Mouse (Mus musculus) liver, adult (tissue): Measurements from ENCODE around the gene Prss40.

Experiments
- GATA4 ChIP-seq: IDR thresholded peaks from 2 replicates; pipeline ENCODE4 v1.6.1; 2014; ENCODE audit warnings: mild to moderate bottlenecking, low read length; ENCODE audit not compliant: insufficient replicate concordance

Gene Prss40

DNA sequence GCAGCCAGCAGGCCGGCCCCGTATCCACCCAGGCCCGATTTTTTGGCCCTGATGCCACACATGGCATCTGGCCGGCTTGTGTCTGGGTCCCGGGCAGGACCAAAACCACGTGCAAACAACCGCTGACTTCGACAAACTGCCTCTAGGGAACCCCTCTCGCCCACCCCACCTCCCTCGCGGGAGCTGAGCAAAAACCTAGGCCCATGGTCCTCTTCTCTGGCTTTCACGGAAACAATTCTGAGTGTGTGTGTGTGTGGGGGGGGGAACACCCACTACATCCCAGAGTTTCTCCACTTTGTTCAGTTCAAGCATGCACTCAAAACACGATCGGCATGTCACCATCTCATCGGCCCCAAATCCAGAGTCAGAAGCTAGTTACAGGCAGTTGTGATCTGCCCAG is at the start of gene Prss40:
TSS of gene Prss40 (minus strand) at position 101 of the 400 bp plus-strand sequence.
- TF ChIP-seq GATA4: no peak

DNA sequence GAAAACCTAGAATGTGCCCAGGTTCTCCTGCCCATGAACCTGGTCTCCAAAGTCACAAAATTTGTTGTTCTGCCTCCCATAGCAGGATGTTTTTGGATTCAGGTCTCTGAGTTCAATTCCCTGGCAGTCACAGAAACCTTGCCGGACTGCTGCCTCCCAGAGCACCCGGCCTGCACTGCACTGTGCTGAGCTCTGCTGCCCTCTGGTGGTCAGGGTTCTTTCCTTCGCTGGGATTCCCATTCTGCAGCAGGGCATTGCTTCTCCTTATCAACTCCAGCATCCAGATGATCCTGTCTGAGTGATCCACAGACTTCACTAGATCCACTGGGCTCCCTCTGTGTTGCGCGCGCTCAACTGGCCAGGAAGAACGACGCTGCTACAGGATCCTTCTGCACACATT is 41.6 kb upstream of the Prss40 start:
- TF ChIP-seq GATA4: no peak

DNA sequence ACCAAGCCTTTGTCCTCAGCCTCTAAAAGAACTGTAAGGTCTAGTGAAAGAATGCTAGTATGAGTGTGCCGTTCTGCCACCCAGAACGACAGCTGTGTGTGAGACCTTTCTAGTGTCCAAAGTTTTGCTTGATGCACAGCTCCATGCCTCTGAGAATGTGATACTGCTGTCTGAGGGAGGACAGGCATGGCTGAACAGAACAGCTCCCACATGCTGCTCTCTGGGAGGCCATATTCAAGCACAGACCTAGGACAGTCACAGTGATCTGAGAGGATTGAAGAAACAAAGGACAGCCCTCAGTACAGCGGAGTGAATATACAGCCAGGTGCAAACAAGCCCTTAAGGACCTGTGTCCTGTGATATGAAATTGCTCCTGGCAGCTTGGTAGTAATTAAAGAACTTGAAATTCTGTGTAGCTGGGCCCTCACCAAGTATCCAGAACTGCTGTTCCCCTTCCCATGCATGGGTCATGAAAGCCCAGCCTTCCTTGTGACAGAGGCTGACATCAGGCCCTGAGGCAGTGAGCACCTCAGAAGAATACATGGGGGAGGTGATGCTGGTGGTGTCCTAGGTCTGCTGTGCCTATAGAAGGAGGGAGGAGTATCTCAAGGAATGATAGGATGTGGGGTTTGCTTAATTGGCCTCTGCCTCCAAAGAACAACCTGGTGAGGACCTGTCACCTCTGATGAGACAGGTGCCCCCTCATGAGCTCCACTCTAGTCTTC is 40.7 kb upstream of the Prss40 start:
- no peak for TF ChIP-seq GATA4

DNA sequence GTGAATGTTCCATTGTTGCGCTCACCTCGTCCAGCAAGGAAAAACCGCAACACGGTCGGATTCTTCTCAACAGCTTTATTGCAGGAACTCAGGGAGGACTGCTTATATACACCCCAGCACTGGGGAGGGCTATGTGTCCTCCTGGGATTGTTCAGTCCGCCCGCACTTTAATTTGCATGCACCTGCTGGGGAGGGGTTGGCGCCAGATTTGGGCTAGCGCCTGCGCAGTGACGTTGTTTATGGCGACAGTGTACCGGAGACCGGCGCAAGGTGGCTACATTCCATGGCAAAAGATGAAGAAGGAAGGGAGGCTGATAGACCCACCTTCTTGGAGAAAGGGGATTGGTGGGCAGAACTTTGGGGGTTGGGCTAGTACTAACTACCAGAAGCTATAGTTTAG is 39.3 kb upstream of the Prss40 start:
- TF ChIP-seq GATA4: no peak

DNA sequence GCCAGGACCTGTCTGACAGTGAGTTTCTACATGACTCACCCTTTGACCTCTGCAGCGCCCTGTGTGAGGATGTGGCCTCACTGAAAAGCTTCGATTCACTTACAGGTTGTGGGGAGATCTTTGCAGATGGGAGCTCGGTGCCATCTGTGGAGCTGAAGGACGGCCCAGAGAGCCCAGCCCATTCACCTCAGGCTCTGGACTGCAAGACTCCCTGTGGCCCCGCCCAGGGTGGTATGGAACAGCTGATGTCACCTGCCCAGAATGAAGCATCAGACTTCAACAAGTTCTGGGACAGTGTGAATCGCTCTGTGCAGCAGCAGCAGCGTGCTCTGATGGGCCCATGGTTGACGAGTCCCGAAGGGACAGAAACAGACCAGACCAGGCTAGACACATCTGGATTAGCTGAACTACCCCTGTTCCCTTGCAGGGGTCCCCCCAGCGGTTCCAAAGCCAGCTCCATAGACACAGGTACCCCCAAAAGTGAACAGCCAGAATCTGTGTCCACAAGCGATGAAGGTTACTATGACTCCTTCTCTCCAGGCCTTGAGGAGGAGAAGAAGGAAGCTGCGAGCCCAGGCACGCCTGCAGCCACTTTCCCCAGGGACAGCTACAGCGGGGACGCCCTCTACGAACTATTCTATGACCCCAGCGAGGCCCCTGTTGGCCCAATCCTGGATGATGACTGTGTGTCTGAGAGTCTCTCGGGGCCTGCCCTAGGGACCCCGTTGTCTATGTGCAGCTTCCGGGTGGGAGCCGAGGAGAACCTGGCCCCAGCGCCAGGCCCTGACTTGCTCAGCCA is 26.8 kb upstream of the Prss40 start:
- TF ChIP-seq GATA4: no peak

DNA sequence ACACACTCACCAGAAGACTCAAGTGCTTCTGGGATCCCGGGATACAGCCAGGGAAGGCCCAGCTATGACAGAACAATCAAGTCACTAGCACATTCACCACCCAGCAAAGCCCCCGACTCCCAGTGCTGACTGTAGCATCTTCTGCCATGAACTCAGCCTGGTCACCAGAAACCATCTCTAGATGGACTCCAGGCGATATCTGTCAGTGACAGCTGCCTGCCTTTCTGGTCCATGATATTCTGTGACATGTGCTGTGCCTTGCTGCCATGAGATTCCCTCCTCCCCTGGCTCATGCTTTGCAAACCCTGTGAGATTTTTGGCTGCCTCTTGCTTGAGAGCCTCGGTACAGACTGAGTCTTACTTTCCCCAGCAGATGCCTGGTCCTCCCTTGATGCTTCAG is 24.0 kb upstream of the Prss40 start:
- no peak for TF ChIP-seq GATA4

DNA sequence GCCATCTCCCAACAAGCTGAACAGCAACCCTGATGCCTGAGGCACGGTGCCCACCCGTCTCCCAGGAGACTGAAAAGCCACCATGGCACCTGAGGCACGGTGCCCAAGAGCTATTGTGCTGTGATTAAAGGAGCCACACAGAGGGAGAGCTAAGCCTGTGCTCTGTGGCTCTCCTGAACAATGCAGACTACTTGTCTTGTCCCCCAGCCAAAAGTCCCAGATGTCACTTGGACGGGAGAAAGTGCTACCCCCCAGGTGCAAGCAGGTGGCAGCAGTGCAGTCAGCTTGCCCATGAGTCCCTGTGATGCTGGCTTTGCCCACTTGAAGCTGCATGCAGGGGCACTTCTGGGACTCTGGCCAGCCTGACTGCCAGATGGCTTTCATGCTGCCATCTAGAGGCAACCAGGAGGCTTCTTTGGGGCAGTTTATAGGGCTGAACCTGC is 23.1 kb upstream of the Prss40 start:
- TF ChIP-seq GATA4: no peak

DNA sequence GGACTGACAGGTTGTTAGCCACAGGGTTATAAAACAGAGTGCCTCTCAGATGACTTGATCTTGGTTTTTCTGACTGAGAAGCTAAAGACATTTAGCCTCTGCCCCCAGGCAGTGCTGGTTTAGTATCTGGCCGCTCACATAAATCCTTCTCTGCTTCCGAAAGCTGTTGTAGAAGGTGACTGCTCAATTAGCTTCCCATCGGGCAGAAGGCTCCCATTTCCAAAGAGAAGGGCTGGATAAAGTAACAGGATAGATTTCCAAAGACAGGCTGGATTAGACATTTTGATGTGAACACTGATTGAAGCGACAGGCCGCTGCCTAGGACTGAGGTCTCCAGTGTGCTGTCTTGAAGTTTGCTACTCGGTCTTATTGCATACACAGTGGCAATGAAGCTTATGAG is 21.5 kb upstream of the Prss40 start:
- no peak for TF ChIP-seq GATA4

DNA sequence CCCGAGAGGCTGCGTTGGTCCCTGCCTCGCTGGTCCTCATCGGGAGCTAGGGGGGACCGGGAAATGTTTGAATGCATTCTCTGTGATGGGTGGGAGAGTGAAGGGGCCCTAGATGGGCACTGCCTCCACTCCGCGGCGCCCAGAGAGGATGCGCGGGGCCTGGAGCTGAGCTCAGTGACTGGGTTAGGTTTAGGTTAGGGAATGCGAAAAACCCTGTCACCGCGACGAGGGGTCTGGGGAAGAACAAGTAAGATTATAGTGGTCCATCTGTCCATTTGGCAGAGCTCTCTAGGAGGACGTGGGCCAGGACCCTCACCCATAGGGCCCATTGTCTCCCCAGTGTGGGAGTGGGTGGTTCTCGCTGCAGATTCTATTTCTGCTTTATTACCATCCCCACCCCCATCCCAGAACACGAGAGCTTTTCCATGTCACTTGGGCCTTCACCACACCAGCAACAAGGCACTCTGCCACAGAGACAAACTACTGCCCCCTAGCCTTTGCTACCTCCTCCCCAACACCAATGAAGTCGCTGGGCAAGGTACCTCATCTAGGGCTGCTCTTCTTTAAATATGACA is 19.1 kb upstream of the Prss40 start:
- TF ChIP-seq GATA4: no peak

DNA sequence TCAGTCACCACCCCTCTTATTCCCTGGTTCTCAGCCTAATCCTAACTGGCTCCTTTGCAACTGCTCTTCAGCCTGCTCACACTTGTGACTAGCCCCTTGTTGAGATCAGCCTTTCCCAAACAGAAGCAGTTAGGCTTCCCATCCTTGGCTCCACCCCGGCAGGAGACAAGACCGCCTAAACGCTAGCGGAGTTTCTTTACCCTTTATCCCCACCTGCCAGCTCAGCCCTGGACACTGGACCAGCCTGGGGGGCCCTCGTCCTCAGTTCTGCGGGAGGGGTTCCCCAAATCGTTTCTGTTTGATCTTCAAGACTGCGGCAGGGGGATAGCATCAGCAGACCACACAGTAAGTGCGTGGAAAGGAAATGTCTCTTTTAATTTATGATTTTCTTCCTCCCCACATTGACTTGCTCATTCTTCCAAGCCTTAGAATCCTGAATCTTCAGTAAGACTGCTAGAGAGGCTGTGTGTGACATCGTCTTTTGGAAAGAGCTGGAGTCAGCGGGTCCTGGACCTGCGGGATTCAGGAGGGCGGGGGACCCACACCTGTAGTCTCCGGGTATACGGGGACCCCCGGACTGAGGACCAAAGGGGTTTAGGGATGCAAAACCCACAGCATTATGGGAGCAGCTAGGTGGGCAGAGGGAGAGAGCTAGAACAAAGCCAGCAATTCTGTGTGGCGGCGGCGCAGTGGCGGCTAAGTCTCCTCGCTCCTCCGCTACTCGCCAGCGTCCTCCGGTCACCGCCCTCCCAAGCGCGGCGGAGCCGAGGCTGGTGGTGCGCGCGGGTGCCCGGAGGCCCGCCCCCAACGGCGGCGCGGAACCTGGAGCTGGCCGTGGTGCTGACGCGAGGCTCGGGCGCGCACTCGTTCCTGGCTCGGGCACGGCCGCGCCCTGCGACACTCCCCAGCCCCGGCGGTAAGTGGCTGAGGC is 18.4 kb upstream of the Prss40 start, which contains the start of gene Amer3:
TSS of gene Amer3 (plus strand) at position 807 of the 931 bp plus-strand sequence.
- TF ChIP-seq GATA4: no peak

DNA sequence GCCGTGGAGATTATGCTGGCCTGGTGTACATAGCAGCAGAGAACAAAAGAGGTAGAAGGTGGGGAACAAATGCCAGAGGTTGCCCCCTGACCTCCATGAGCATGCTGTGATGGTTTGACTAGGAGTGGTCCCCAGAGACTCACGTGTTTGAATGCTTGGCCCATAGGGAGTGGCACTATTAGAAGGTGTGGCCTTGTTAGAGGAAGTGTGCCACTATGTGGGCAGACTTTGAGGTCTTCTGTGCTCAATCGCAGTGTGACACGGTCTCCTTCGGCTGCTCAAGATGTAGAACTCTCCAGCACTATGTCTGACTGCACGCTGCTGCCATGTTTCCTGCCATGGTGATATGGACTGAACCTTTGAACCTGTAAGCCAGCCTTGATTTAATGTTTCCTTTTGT is 12.5 kb upstream of the Prss40 start:
- no peak for TF ChIP-seq GATA4

DNA sequence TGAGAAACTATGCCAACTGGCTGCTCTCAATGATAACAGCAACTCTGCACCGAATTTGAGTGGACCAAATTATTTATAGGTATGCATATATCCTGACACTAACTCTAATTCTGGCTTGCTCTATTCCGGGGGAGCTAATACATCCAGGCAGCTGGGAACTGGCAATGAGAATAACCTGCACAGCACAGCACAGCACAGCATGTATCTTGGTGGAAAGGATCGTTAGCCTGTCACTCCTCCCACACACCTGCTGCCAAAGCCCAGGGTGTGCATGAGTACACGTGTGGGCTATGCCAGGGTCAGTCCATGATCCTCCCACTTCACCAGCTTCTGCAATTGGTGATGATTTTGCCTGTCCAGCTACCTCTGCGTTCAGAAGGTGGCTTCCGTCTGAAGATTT is 10.7 kb upstream of the Prss40 start:
- no peak for TF ChIP-seq GATA4

DNA sequence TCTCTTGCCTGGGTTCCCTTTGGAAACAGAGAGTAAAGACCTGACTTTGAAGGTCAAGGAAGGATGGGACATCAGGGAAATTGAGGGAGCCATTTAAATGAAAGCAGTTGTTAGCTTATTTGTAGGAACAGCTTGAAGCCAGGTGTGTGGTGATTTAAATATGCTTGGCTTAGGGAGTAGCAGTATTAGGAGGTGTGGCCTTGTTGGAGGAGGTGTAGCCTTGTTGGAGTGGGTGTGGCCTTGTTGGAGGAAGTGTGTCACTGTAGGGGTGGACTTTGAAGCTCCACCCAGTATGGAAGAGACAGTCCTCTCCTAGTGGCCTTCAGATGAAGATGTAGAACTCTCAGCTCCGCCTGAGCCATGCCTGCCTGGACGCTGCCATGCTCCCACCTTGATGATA is 9.1 kb upstream of the Prss40 start:
- TF ChIP-seq GATA4: no peak

DNA sequence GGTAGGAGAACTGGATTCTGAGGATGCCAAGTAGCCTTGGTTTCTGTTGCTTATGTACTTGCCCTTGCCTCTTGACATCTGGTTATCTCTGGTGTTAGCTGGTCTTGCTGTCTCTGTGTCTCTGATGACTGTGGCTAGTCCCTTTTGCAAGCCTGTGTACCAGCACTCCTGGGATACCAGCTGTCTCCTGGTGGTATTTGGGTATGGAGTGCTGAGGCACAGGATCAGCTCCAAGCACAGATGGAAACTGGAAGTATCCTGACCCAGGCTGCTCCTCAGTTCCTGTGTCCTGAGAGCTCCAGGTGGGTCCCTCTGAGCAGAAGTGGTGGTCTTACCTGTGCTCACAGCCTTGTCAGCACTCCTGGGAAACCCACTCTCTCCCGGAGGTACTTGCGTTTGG is 7.4 kb upstream of the Prss40 start:
- TF ChIP-seq GATA4: no peak
